Mouse (Mus musculus) limb, embryonic 13.5 days (tissue): ENCODE results near the gene Ankrd28. TPM values are rescaled to one million over a fixed set of nuclear protein-coding genes. Genes with fewer than 3 reads are reported as not detected.

Source experiments
- ATAC-seq: fragments of 200-750 bp; cut with Nextera tagmentation; 2 replicates; pipeline ENCODE4 v1.8.0; 2017; ENCODE audit warnings: low read depth, moderate number of reproducible peaks, moderate TSS enrichment; ENCODE audit not compliant: low FRiP score
- H3K27ac ChIP-seq: fragments of 300-500 bp; sonication (generic); 2 replicates; pipeline ENCODE4 v1.5.1; 2015; ENCODE audit warnings: inconsistent platforms, mild to moderate bottlenecking, moderate library complexity
- H3K27me3 ChIP-seq: fragments of 300-500 bp; sonication (generic); 2 replicates; pipeline ENCODE4 v1.6.1; 2015; ENCODE audit warnings: mild to moderate bottlenecking, inconsistent platforms
- H3K36me3 ChIP-seq: fragments of 300-500 bp; sonication (generic); 2 replicates; pipeline ENCODE4 v1.6.1; 2015; ENCODE audit warnings: inconsistent platforms, mild to moderate bottlenecking, moderate library complexity
- H3K4me1 ChIP-seq: fragments of 300-500 bp; sonication (generic); 2 replicates; pipeline ENCODE4 v1.6.1; 2015; ENCODE audit warnings: inconsistent platforms
- H3K4me2 ChIP-seq: fragments of 300-500 bp; sonication (generic); replicated peaks from 2 replicates; pipeline ENCODE4 v1.6.1; 2015; ENCODE audit warnings: inconsistent platforms, mild to moderate bottlenecking, moderate library complexity
- H3K4me3 ChIP-seq: fragments of 300-500 bp; sonication (generic); 2 replicates; pipeline ENCODE4 v1.5.1; 2015; ENCODE audit warnings: moderate library complexity, mild to moderate bottlenecking, inconsistent platforms
- H3K9ac ChIP-seq: fragments of 300-500 bp; sonication (generic); 2 replicates; pipeline ENCODE4 v1.6.1; 2015; ENCODE audit warnings: mild to moderate bottlenecking, inconsistent platforms
- H3K9me3 ChIP-seq: fragments of 300-500 bp; sonication (generic); 2 replicates; pipeline ENCODE4 v1.6.1; 2016; ENCODE audit warnings: inconsistent platforms
- WGBS: fragments of 180-500 bp; shearing (Covaris S2); methylation state at CpG from one replicate; pipeline ENCODE4 v1.1.7; 2015; 5-methylcytosine and 5-hydroxymethylcytosine counted together
- polyA plus RNA-seq: library from polyadenylated mRNA; unstranded; fragments of >200 nt; fragmentation: Nextera tagmentation; extraction: Ambion mirVana; gene quantifications from 2 replicates; pipeline ENCODE4 v1.2.1, GENCODE M21; 2015

The Ankrd28 gene
- polyA plus RNA-seq, 1 experiment from 2014 or later: 9.6 TPM

DNA sequence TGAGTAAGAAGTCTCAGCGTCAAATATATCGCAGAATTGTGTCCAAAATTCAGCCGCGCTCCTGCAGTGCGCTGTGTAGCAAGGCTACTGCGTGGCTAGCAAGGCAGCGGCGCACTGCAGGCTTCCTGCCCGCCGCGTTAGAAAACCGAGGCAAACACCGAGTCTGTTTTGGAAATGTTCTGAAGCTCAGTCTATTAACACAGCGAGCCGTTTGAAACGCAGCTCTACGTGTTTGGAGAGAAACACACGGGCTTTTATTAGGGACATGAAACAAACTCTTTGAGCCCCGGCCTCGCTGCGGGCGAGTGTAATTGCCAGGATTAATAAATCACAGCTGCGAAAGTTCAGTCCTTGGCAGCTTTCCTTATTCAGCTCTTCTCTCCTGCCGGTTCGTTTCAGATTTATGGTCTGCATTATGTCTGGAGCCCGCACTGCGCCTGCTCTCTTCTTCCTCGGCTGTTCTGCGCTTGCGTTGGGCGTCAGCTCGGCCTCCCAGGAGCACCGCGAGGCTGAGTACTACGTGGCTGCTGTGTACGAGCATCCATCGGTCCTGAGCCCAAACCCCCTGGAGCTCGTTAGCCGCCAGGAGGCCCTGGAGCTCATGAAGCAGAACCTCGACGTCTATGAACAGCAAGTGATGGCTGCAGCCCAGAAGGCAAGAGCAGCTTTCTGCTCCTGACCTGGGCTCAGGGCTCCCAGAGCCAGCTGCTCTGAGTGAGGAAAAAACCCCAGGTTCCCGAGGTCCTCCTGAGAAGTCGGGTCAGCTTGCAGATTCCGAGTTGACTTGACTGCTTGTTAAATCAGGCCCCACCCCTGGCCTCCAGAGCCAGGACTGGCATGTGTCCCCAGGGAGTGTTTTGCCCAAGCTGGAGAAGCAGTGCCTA lies 168.5 kb downstream of the Ankrd28 start:
- H3K9me3 ChIP-seq: no peaks in the 10 kb centered on the region
- 1% methylated on average over 44 of the region's 44 CpGs for WGBS
- peaks cover 11% of the 10 kb centered on the region for H3K36me3 ChIP-seq
- peak overlapping the region; percentile 98 for H3K27ac ChIP-seq
- H3K4me2 ChIP-seq: peak overlapping the region; percentile 68
- peaks cover 94% of the 10 kb centered on the region for H3K4me1 ChIP-seq
- no peaks in the 10 kb centered on the region for H3K27me3 ChIP-seq
- peak overlapping the region; percentile 34 for H3K4me3 ChIP-seq
- ATAC-seq: peak; percentile 91
- H3K9ac ChIP-seq: peak overlapping the region; percentile 58

DNA sequence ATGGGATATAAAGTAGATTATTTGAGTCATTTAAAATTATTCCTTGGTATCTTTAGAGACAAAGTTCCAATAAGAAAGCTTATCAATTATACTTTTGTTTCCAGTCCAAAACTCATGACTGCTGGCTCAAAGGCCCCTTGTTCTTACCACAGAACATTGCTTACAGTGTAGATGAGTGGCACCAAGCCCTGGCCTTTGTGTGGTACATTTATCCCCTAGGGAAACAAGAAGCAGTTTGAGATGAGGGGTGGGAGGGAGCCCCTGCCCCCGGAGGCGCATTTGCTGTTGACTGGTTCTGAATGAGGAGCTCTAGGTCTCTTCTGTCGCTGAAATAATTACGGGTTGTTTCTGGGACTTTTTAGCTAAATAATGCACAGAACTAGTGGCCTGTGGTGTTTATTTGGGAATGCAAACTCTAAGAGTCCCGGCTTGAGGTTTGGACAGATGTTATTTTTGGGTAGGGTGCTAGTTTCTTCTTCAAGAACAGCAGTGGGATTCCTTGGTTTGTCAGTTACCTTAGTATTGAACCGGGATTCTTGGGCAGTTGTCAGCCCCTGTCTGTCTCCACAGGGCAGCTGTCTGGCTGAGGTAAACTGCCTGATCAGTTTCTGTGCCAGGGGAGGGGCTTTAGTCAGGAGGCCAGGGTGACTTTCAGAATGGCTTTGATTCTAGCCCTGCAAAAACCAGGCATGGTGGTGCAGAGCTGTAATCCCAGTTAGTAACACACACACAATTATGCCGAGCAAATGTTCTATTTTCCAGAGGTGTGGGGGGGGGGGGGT lies 169.9 kb downstream of the Ankrd28 start:
- Histone ChIP-seq H3K4me1 (peaks cover 83% of the 10 kb centered on the region), H3K4me2 (peak overlapping the region; percentile 68), H3K9ac (no peak overlapping the region)

DNA sequence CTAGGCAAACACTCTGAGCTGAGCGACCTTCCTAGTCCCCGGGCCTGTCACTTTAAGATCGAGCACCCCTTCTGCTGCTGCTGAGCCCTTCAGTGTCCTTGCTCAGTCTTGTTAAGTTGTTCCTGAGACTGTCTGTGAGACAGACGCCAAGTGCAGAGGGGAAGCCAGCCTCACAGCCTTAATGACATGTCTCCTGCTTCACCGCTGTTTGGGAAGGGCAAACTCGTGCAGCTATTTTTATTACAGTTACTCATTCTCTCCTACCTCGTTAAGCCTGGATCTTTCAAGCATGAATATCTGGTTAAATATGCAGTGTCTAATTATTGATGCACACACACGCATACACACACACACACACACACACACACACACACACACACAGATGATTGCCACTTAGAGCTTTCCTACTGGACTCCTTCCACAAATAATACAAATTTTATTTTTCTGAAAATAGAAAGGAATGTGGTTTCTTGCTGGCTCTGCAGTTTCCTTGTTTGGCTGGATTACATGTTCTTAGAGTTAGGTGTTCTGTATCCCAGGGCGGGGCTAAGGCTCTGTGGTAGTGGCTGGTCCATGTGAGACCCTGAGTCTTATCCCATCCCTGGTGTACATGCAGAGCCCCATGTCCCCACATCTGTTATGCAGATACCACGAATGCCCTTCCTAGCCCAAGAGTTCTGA lies 170.8 kb downstream of the Ankrd28 start:
- H3K27me3 ChIP-seq: no peaks in the 10 kb centered on the region
- no peak overlapping the region for H3K4me3 ChIP-seq
- WGBS: 33% methylated on average over 10 of the region's 10 CpGs
- peaks cover 74% of the 10 kb centered on the region for H3K4me1 ChIP-seq
- peak overlapping the region; percentile 9; the same call in 1 of the 2 replicates for H3K4me2 ChIP-seq
- H3K9me3 ChIP-seq: no peaks in the 10 kb centered on the region
- ATAC-seq: no peak
- H3K36me3 ChIP-seq: no peaks in the 10 kb centered on the region
- H3K9ac ChIP-seq: 0 out of 2 replicates have a peak overlapping the region, but pooled peaks have one; percentile 9
- peak overlapping the region; percentile 98 for H3K27ac ChIP-seq

More for the DNA sequence above, 169.9 kb downstream of the Ankrd28 start:
- Histone ChIP-seq H3K9me3 (no peaks in the 10 kb centered on the region), H3K4me3 (no peak overlapping the region), H3K27ac (peak overlapping the region; percentile 98), H3K27me3 (no peaks in the 10 kb centered on the region), H3K36me3 (no peaks in the 10 kb centered on the region)
- ATAC-seq: no peak
- WGBS: 43% methylated on average over 7 of the region's 7 CpGs

DNA sequence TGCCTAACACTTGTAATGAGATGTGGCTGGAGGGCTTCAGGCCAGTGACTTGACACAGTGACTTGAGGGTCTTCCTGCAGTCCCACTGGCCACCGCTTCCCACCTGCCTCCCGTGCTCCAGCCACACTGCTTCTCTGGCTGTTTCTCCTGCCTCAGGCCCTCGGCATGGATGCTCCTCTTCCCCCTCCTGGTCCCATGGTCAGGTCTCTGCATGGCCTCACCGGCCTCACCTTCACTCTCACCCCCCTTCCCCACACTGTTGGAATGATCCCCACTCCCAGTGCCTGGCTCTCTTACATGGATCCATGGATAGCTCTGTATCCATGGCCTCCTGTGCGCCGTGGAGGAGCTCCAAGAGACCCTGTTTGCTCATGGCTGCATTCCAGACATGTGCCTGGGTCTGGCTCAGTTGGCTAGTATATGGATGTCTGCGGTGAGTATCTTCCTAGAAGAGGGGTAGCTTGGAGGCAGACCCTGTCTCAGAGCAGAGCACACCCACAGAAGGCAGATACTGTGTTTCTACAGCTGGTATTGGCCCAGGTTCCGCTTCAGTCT lies 172.2 kb downstream of the Ankrd28 start:
- 89% methylated on average over 8 of the region's 8 CpGs for WGBS
- Histone ChIP-seq H3K4me3 (no peak overlapping the region), H3K36me3 (no peaks in the 10 kb centered on the region), H3K4me1 (peaks cover 60% of the 10 kb centered on the region), H3K27me3 (no peaks in the 10 kb centered on the region), H3K9ac (no peak overlapping the region), H3K9me3 (no peaks in the 10 kb centered on the region), H3K4me2 (no peak overlapping the region), H3K27ac (peak overlapping the region; percentile 10; the same call in 1 of the 2 replicates)
- ATAC-seq: no peak

GRCm38 (mm10) chr14:31656857-31657645 lies 173.4 kb downstream of the Ankrd28 start:
- no peak overlapping the region for H3K27ac ChIP-seq
- no peak overlapping the region for H3K4me2 ChIP-seq
- no peak overlapping the region for H3K9ac ChIP-seq
- no peak for ATAC-seq
- no peaks in the 10 kb centered on the region for H3K27me3 ChIP-seq
- H3K9me3 ChIP-seq: no peaks in the 10 kb centered on the region
- H3K4me3 ChIP-seq: no peak overlapping the region
- 38% methylated on average over 5 of the region's 5 CpGs for WGBS
- peaks cover 48% of the 10 kb centered on the region for H3K4me1 ChIP-seq
- no peaks in the 10 kb centered on the region for H3K36me3 ChIP-seq

GRCm38 (mm10) chr14:31656386-31656785 lies 174.1 kb downstream of the Ankrd28 start:
- Histone ChIP-seq H3K9ac (no peak overlapping the region), H3K9me3 (no peaks in the 10 kb centered on the region), H3K27ac (no peak overlapping the region), H3K36me3 (no peaks in the 10 kb centered on the region), H3K27me3 (no peaks in the 10 kb centered on the region), H3K4me3 (no peak overlapping the region), H3K4me2 (no peak overlapping the region), H3K4me1 (peaks cover 45% of the 10 kb centered on the region)
- 71% methylated on average over 7 of the region's 7 CpGs for WGBS
- ATAC-seq: no peak

- Histone ChIP-seq H3K36me3 (0 out of 2 replicates have a peak, but pooled peaks cover 1% of the 10 kb centered on the region), H3K9ac (no peak overlapping the region), H3K4me3 (no peak overlapping the region), H3K4me2 (no peak overlapping the region), H3K4me1 (peaks cover 36% of the 10 kb centered on the region), H3K27ac (no peak overlapping the region), H3K27me3 (no peaks in the 10 kb centered on the region), H3K9me3 (peaks cover 2% of the 10 kb centered on the region; the same call in 1 of the 2 replicates)
- 85% methylated on average over 14 of the region's 14 CpGs for WGBS
- no peak for ATAC-seq
Observed at GRCm38 (mm10) chr14:31655406-31655805, 175.0 kb downstream of the Ankrd28 start.

- Histone ChIP-seq H3K36me3 (0 out of 2 replicates have a peak, but pooled peaks cover 3% of the 10 kb centered on the region), H3K9ac (peak overlapping the region; percentile 35; the same call in 1 of the 2 replicates), H3K4me3 (no peak overlapping the region), H3K9me3 (peaks cover 4% of the 10 kb centered on the region; the same call in 1 of the 2 replicates), H3K4me1 (peaks cover 30% of the 10 kb centered on the region), H3K4me2 (no peak overlapping the region), H3K27me3 (no peaks in the 10 kb centered on the region), H3K27ac (no peak overlapping the region)
- WGBS: 83% methylated on average over 5 of the region's 5 CpGs
- ATAC-seq: no peak
Observed at GRCm38 (mm10) chr14:31654816-31655215, 175.6 kb downstream of the Ankrd28 start.

DNA sequence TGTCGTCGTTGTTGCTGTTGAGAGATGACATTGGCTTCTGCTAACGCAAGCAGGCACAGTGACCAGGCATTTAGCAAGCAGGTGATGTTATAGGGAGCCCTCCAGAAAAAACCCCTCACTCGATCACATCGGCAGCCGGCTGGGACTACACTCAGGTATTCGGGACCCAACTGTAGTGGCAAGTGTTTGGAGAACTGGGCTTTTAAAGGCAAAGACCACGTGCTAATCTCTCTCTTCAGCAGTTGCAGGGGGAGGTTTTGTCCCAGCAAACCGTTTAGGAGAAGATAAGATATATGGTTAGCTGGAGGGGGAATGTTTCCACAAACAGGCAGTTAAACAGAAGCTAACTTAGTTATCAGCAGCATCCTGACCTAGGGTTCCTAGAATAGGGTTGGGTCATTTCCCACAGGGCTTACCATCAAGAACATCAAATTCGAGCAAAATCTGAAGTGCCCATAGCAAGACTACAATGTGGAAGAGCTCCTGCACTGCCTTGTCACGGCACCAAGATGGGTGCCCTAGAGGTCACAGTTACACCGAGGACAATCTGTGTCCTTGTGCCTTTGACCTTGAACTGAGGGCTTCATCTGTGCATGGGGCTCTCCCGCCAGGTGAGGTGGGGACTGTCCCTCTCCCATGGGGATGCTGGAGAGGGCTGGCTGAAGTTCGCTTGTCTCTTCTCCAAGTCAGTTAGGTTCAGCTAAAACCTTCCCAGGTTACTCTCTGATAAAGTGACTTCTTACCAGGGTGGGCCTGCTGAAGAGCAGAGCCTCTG lies 177.2 kb downstream of the Ankrd28 start:
- Histone ChIP-seq H3K27me3 (no peaks in the 10 kb centered on the region), H3K4me3 (no peak overlapping the region), H3K4me1 (peaks cover 14% of the 10 kb centered on the region), H3K4me2 (no peak overlapping the region), H3K36me3 (0 out of 2 replicates have a peak, but pooled peaks cover 3% of the 10 kb centered on the region), H3K9me3 (peaks cover 4% of the 10 kb centered on the region; the same call in 1 of the 2 replicates), H3K27ac (no peak overlapping the region), H3K9ac (no peak overlapping the region)
- 79% methylated on average over 14 of the region's 14 CpGs for WGBS
- ATAC-seq: no peak

- H3K4me2 ChIP-seq: no peak overlapping the region
- H3K9ac ChIP-seq: no peak overlapping the region
- 0 out of 2 replicates have a peak, but pooled peaks cover 3% of the 10 kb centered on the region for H3K36me3 ChIP-seq
- ATAC-seq: no peak
- peaks cover 8% of the 10 kb centered on the region for H3K4me1 ChIP-seq
- H3K27me3 ChIP-seq: no peaks in the 10 kb centered on the region
- peaks cover 4% of the 10 kb centered on the region; the same call in 1 of the 2 replicates for H3K9me3 ChIP-seq
- no peak overlapping the region for H3K27ac ChIP-seq
- whole genome bisulfite sequencing: 91% methylated on average over 1 of the region's 1 CpGs
- H3K4me3 ChIP-seq: no peak overlapping the region
Observed at GRCm38 (mm10) chr14:31652624-31653023, 177.8 kb downstream of the Ankrd28 start.
